Mouse (Mus musculus) embryonic fibroblast, embryonic 13.5 days (primary cell): ENCODE measurements around the gene Ubr1.

Source experiments
- CTCF ChIP-seq: IDR thresholded peaks from 2 replicates; pipeline ENCODE4 v1.5.1; 2011; ENCODE audit warnings: mild to moderate bottlenecking, control low read depth, low read length, moderate library complexity, borderline replicate concordance; ENCODE audit not compliant: insufficient read depth
- POLR2A ChIP-seq: IDR thresholded peaks from 2 replicates; pipeline ENCODE4 v1.6.1; 2011; ENCODE audit warnings: low read depth, mild to moderate bottlenecking, control low read depth, low read length, moderate library complexity

GRCm38 (mm10) chr2:120835167-120835566 lies 135.3 kb downstream of the Ubr1 start:
- TF ChIP-seq POLR2A (no peak), CTCF (no peak)
